Mouse (Mus musculus) gastrocnemius, adult 18-20 months (tissue): ENCODE results near the gene Urod. TPM values are rescaled to one million over a fixed set of nuclear protein-coding genes. Genes with fewer than 3 reads are reported as not detected.

Experiments
- DNase-seq: peaks from one replicate; pipeline ENCODE4 v3.0.0; 2021; ENCODE audit warnings: low spot score
- total RNA-seq, 2 experiments: library from RNA; stranded (reverse); gene quantifications; 2 replicates each; pipeline ENCODE4 v1.2.3; 2021

Urod gene
- total RNA-seq, 2 experiments from 2014 or later, result 56.7 to 58.3 TPM

- peak; percentile 40 for DNase-seq
Observed at GRCm38 (mm10) chr4:116995798-116996135, 1.6 kb upstream of the Urod start.

GRCm38 (mm10) chr4:116995131-116995797 is 1.1 kb upstream of the Urod start, which contains the start of gene Hectd3:
Gene Hectd3, plus strand, starts transcription at chr4:116995317.
- peak; percentile 60 for DNase-seq

DNA sequence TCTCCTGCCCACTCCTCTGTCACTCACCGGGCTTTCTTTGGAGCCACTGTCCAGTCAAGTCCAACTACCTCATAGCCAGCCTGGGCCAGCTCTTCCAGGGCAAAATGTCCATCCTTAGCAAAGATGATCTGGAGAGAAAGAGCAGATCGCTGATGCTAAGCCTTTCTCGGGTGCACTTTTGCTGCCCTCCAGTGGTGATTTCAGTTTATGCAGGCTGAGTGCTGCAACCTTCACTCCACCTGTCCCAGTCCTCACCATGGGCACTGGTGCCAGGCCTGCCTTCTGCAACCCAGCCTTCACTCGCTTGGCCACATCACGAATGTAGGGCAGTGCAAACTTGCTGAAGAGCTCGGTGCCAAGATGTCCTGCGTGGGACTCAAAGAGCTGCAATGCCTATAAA is 2.8 kb downstream of the Urod start:
- DNase-seq, result peak; percentile 86

GRCm38 (mm10) chr4:116989731-116990130 is 4.5 kb downstream of the Urod start:
- DNase-seq, result no peak

DNA sequence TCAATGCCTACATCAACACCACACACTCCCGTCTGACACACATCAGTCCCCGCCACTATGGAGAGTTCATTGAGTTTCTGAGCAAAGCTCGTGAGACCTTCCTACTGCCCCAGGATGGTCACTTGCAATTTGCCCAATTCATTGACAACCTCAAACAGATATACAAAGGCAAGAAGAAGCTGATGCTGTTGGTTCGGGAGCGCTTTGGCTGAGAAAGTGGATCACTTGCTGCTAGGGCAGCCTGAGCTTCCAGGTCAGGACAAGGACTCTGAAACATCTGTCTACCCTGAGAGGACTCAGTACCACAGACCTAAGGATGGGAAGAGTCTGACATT is 7.1 kb downstream of the Urod start:
- no peak for DNase-seq

GRCm38 (mm10) chr4:116986400-116987121 is 7.7 kb downstream of the Urod start:
- peak; percentile 29 for DNase-seq

- DNase-seq, result no peak
Observed at GRCm38 (mm10) chr4:116985681-116986080, 8.5 kb downstream of the Urod start.

DNA sequence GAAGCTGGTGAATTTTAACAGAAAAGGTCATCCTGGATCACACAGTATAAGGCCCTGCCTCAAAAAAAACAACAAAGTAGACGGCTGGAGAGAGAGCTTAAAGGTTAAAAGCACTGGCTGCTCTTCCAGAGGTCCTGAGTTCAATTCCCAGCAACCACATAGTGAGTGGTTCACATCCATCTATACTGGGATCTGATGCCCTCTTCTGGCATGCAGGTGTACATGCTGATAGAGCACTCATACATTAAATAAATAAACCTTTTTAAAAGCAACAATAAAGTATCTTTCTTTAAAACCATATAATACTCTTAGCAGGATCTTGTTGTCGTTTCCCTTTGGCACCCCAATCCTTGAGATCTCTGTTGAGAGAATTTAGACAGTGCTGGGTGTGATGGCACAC is 17.7 kb downstream of the Urod start:
- DNase-seq, result no peak

- DNase-seq, result no peak
Observed at GRCm38 (mm10) chr4:116954951-116955350, 39.3 kb downstream of the Urod start.

GRCm38 (mm10) chr4:116951642-116952041 is 42.6 kb downstream of the Urod start:
- no peak for DNase-seq

DNA sequence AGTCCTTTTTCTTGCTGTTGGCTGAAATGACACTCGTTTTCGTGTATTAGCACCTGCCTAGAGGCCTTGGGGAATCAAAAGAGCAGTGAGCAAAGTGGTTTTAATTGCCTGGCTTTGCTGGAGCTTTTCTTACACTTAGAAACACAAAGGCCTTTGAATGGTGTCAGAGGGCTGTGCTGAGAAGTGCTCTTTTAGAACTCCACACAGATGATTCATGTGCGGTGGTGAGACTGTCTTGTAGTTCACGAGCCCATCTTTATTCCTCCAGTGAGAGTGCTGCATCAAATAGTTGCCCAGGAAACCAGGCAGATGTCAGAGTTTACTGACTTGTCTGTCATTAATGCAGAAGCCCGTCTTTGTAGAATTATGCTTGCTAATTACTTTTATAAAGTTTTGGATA is 50.2 kb downstream of the Urod start:
- DNase-seq, result no peak

- no peak for DNase-seq
Observed at GRCm38 (mm10) chr4:116942695-116943094, 51.5 kb downstream of the Urod start.

Other genes with a start within 250 kb of the Urod start
- gene Toe1, start 186.8 kb downstream of the Urod start, total RNA-seq, result 1 to 10 TPM; 3.7 to 4.7 TPM
- gene Mutyh, start 186.7 kb downstream of the Urod start, total RNA-seq, result under 1 TPM; 0.80 to 0.88 TPM
- 1 to 10 TPM; 1.1 to 1.6 TPM for gene Hpdl, start 172.7 kb downstream of the Urod start, total RNA-seq
- under 1 TPM; 0.07 to 0.19 TPM for gene Zswim5, start 117.0 kb downstream of the Urod start, total RNA-seq
- 10 to 100 TPM; 13.7 to 15.3 TPM for gene Hectd3, start 904 bp upstream of the Urod start, total RNA-seq
- 10 to 100 TPM; 19.9 to 21.1 TPM for gene Eif2b3, start 25.0 kb upstream of the Urod start, total RNA-seq
- gene Ptch2, start 101.7 kb upstream of the Urod start, total RNA-seq, result under 1 TPM; 0.21 to 0.52 TPM
- gene Btbd19, start 131.3 kb upstream of the Urod start, total RNA-seq, result 1 to 10 TPM; 1.5 to 2.3 TPM
- not detected for gene Tctex1d4, start 132.4 kb upstream of the Urod start, total RNA-seq
- 1 to 10 TPM in 1 of 2 experiments, under 1 TPM in 1; 0.25 to 1.7 TPM for gene Plk3, start 139.6 kb upstream of the Urod start, total RNA-seq
- gene Rps8, start 161.8 kb upstream of the Urod start, total RNA-seq, result 100 to 1,000 TPM; 498 to 543 TPM
- gene Kif2c, start 188.2 kb upstream of the Urod start, total RNA-seq, result not detected